Mouse (Mus musculus) monocyte, adult 59 days (primary cell): ENCODE results near the gene Keg1. TPM values are rescaled to one million over a fixed set of nuclear protein-coding genes. Genes with fewer than 3 reads are reported as not detected.

Source experiments
- total RNA-seq, 2 experiments: library from RNA; stranded (reverse); gene quantifications; one replicate each; pipeline ENCODE4 v1.2.4; 2023

Keg1 gene
- not detected for total RNA-seq

DNA sequence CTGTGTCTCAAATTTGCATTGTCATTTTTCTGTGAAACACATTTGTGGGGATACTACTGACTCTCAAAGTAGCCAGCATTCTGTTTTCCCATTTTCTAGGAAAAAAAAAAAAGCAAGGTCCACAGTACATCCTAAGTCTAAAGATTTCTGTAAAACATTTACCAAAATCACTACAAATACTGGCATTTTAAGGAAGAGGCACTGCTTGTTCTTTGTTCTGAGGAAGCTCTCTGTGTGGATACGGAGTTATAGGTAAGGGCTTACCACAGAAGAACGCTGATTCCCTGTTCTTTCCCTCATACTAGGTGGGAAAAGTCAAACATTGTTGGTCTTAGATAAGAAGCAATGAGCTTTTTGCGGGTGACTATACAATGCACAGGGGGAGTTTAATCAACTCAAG is at the start of gene Keg1:
Gene Keg1 (plus strand): TSS at position 197 of the 400 bp plus-strand sequence.

GRCm38 (mm10) chr19:12670139-12670538 is 25.4 kb upstream of the Keg1 start, which contains the start of gene Olfr1442:
Gene Olfr1442 (plus strand): TSS chr19:12670439.

GRCm38 (mm10) chr19:12677812-12678211 is 17.8 kb upstream of the Keg1 start, which contains the start of gene Olfr1443:
Gene Olfr1443 (plus strand): TSS chr19:12678112.

GRCm38 (mm10) chr19:12765308-12765707 is 69.7 kb downstream of the Keg1 start, which contains the start of gene Cntf:
Gene Cntf (minus strand): TSS chr19:12765632.

Other genes with a start within 250 kb of the Keg1 start
- gene Mpeg1, start 235.0 kb upstream of the Keg1 start, total RNA-seq: 1,000 to 10,000 TPM; 1,721 to 1,841 TPM
- 10 to 100 TPM; 11.3 to 12.3 TPM for gene Dtx4, start 194.3 kb upstream of the Keg1 start, total RNA-seq
- gene Fam111a, start 150.0 kb upstream of the Keg1 start, total RNA-seq: 100 to 1,000 TPM; 104 to 119 TPM
- gene Gm4952, start 95.8 kb upstream of the Keg1 start, total RNA-seq: not detected
- gene Glyat, start 62.5 kb upstream of the Keg1 start, total RNA-seq: not detected
- not detected for gene Olfr1442, start 25.3 kb upstream of the Keg1 start, total RNA-seq
- gene Olfr1443, start 17.7 kb upstream of the Keg1 start, total RNA-seq: not detected
- 1 to 10 TPM; 2.5 to 4.5 TPM for gene Cntf, start 69.8 kb downstream of the Keg1 start, total RNA-seq
- gene Zfp91, start 100.3 kb downstream of the Keg1 start, total RNA-seq: 10 to 100 TPM; 64.7 to 67.3 TPM
- gene Lpxn, start 100.4 kb downstream of the Keg1 start, total RNA-seq: 10 to 100 TPM; 40.6 to 41.1 TPM
- gene Gm5244, start 150.9 kb downstream of the Keg1 start, total RNA-seq: under 1 TPM in 1 of 2 experiments, not detected in 1; 0.71 TPM
- gene Olfr1444, start 161.5 kb downstream of the Keg1 start, total RNA-seq: under 1 TPM; 0.45 to 0.55 TPM
- not detected for gene Olfr1445, start 188.1 kb downstream of the Keg1 start, total RNA-seq
- not detected for gene Olfr1446, start 197.7 kb downstream of the Keg1 start, total RNA-seq
- gene Olfr1447, start 208.0 kb downstream of the Keg1 start, total RNA-seq: not detected
- not detected for gene Olfr1448, start 228.6 kb downstream of the Keg1 start, total RNA-seq
- gene Olfr1449, start 235.1 kb downstream of the Keg1 start, total RNA-seq: not detected